Mouse (Mus musculus): ENCODE measurements around the gene Mtif3. TPM values are rescaled to one million over a fixed set of nuclear protein-coding genes. Genes with fewer than 3 reads are reported as not detected.
"Not testable (repeated sequence)": the region's sequence is repeated elsewhere in the genome, so short reads cannot be mapped to it uniquely, and the experiment has no call there.

Mtif3 gene
- total RNA-seq, 4 experiments from 2014 or later, result 17.7 to 20.4 (median 20.0) TPM

DNA sequence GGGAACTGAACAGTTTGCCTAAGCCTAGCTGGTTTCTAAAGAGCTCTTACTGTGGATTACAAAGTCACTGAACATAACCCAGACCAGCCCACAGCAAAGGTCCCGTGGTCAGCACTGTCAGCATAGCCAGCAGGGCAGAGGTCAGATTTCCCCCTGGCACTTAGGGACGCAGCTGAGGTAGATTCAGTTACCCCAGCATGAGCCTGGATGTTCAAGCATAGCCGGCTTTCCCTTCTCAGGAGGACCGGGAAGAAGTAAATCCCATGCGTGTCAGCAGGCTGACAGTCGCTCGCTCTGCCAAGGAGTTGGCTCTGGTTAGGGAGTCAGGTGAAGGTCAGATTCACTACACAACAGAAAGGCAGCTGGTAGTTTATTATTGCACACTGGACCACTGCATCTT, 9.0 kb downstream of the Mtif3 start:
- no peak for DNase-seq (ENCODE audit: low spot score in 2 of 2)

DNA sequence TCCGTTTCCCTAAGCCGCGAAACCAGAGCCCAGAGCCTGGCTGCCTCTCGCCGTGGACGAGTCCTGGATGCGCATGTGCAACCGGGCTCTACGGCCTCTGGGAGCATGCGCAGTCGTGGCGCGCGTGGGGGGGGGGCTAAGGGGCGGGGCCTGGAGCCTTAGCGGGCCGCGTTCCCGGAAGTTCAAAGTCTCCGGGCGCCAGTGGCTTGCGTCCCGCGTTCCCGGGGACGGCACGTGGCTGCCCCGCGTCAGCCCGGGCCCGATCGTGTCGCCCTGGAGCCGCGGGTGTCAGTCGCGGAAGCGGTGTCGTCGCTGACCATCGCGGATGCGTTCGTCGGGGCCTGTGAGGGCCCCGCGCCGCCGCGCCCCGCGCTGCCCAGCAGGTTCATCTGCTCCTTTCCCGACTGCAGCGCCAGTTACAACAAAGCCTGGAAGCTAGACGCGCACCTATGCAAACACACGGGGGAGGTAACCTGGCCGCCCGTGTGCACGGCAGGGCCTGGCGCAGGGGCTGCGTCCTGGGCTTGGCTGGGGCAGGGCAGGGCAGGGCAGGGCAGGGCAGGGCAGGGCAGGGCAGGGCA, 15.0 kb downstream of the Mtif3 start, which contains the start of gene Gtf3a:
TSS of gene Gtf3a (plus strand) at position 150 of the 581 bp plus-strand sequence.
- peak; percentile 40 to 70 for DNase-seq (ENCODE audit: low spot score in 2 of 2)

DNA sequence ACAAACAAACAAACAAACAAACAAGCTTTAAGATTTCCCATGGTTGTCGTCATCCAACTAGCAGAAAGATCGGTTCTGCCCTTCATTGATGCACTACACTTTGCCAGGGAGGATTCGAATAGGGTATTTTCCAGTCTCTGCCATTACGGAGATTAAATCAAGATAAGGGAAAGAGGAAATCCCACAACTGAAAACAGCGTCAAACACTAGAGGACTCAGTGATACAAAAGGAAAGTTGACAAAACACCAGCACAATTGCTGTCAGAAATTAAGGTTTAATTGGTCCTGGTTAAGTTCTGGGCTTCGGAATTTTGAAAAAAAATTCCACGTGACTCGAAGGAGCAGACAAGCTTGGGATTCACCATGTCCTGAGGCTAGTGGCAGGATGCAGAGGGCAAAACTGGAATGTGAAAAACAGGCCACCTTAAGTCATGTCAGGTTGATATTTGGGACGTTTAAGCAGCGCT, 15.5 kb downstream of the Mtif3 start:
- DNase-seq (ENCODE audit: low spot score in 2 of 2), result no peak

DNA sequence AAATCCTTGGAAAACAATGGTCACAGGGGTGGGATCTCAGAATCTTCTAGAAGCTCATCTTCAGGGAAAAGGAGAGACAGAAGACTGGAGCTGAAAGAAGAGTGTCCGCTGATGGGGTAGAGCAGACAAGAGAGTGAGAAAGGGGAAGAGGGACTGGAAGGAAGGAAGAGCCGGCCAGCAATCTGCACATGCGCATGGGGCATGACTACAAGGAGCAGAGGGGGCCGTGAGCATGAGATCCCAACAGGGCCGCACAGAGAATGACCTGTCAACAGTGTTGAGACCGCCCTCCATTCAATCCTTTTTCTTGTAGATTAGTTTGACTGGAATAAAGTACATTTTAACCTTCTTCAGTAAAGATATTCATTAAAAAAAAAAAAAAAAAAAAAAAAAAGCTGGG, 16.1 kb downstream of the Mtif3 start:
- no peak for DNase-seq (ENCODE audit: low spot score in 2 of 2)

DNA sequence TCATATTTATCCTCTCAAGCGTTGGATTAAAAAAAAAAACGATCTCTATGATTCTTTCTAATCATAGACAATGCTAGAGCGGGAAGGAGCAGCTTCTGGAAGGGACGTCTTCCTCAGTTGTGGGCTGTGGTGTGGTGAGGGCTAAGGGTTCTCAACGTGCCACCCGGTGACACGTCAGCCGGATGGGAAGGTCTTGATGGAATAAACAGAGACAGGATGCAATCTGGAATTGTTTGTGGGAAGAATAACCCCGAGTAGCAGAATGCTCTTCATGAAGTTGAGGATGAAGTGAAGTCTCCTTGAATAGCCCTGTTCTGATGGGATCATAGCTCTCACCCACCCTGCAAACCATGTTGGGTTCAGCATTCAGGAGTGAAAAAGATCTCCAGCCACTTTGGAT, 16.9 kb downstream of the Mtif3 start:
- DNase-seq (ENCODE audit: low spot score in 2 of 2), result no peak

DNA sequence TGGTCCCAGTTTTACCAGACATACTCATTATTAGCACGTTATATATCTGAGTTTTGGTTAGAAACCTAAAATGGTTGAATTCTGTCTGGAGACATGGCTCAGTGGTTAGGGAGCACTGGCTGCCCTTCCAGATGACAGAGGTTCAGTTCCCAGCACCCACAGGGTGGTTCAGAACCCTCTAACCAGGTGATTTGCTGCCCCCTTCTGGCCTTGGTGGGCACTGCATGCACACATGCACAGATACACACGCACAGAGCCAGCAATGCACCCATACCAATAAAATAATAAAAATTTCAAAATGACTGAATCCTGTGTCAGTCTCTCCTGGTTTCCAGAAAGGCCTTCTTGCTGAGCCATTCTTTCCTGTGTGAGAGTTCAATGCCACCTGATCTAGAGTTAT, 19.0 kb downstream of the Mtif3 start:
- no peak for DNase-seq (ENCODE audit: low spot score in 2 of 2)

DNA sequence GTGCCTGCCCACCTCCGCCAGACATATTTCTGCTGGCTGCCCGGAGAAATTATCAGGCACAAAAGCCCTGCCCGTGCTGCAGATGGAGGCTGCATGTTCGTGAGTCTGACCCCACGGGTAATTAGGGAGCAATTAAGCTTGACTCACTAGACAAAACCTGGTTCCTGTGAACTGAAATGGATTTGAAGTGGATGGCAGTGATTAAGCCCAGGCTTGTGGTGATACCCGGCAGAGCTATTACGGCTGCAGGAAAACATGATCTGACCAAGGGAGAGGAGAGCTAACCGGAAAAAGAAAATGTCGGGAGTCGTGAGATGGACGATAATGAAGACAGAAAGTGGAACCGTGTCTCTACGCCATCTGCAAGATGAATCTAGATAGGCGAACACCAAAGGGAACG, 20.6 kb downstream of the Mtif3 start:
- DNase-seq (ENCODE audit: low spot score in 2 of 2), result no peak

DNA sequence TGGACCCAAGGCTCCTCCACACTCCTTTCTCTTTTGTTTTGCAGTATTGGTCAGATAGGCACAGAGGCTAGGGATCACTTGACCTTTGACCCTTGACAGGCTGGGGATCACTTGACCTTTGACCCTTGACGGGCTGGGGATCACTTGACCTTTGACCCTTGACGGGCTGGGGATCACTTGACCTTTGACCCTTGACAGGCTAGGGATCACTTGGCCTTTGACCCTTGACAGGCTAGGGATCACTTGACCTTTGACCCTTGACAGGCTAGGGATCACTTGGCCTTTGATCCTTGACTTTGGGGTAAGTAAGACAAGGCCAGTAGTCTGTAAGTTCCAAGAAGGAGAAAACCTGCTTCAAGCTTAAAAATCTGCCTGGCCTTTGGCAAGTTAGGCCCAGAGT, 21.7 kb downstream of the Mtif3 start:
- not testable (repeated sequence) for DNase-seq (ENCODE audit: low spot score in 2 of 2)

DNA sequence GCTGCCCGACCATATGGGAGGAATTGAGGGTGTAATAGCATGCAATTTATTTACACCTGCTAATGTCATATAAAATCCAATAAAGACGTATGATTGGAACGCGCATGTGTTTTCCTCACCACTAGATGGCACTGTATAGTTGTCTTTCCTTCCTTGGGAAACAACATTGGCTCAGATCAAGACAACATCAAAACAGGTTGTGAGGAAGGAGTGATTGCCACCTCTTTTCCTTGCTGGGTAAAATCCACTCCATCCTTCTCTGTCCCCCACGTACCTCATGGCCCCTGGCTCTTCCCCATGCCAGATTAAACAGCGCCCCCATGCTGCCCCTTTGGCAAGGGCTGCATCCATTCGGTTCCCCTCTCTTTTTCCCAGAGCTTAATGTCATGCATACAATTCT, 23.4 kb downstream of the Mtif3 start:
- no peak for DNase-seq (ENCODE audit: low spot score in 2 of 2)

DNA sequence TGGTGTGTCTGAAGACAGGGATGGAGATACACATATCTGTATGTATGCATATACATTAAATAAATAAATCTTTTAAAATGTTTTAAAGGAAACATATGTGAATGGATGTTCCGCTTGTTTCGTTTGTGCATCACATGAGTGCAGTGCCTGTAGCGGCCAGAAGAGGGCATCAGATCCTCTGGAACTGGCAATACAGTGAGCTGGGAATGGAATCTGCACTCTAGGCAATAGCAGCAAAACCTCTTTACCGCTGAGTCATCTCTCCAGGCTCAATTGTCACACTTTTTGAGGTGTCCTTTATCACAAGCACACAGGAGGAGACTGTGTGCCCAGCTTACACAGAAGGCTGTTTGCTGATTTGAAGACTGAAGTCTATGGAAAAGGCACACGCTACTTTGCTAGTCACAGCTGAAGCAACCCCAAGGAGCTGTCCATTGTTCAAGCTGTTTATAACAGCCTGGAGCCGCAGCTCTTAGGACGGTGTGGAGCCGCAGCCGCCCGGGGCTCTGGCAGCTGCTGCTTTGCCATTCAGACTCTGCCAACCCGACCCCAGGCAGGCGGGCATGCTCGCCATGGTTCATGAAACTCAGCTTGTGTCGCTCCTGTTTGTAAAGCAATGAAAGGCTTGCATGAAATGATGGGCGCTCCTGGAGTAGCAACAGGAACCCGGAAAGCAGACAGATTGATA, 24.3 kb downstream of the Mtif3 start:
- DNase-seq (ENCODE audit: low spot score in 2 of 2), result no peak

DNA sequence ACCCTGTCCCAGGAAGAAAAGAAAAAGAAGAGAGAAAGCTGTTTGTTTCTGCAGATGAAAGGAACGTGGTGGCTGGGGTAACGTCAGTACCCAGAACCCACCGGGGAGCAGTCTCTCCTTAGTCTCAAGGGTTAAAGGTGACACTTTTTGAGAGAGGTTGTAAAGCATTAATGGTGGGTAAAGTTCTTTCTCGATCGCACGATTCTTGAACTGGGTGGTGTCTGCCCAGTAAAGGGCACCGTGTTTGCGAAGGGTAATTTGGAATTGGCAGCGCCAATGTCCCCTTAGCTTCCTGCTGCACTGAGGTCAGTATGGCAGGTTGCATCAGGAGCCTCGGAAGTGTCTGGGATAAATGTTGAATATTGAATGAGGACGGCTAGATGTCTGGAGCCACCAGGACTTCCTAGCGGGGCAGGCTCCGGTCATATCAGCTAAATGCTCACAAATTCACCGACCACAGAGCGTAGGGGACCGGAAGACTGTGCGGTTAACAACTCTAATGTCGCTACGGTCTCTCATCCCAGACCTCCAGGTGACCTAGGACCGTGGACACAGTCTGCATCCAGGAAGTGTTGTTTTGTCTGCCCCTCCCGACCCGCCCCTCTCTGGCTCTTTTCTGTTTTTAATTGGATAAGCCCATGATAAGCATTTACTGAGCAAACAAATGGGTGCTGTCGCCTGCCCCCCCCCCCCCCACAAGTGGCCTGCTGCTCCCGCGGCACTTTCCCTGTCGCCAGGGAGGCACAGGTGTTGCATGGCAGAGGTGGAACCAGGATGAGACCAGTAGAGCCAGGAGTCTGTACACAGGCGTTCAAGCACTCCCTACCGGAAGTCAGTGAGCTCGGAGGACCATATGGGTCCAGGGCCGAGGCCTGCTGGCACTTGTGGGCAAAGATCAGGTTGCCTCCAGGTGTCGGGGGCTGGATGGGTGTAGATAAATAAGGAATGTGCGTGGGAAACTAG, 25.8 kb downstream of the Mtif3 start:
- no peak for DNase-seq (ENCODE audit: low spot score in 2 of 2)

DNA sequence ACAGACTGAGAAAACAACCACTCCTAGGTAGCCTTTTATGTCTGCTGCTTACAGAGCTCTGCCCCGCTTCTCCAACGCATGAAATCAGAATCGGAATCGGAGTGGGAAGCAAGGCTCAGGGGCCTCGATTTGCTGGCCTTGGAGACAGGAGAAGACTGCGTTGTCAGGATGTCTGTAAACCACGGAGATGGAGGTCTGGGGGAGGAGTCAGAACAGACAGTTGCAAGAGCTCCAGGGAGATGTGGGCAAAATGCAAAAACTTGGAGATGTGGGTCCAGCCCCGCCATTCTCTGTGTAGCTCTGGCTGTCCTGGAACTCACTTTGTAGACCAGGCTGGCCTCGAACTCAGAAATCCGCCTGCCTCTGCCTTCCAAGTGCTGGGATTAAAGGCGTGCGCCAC, 30.1 kb downstream of the Mtif3 start:
- no peak for DNase-seq (ENCODE audit: low spot score in 2 of 2)

DNA sequence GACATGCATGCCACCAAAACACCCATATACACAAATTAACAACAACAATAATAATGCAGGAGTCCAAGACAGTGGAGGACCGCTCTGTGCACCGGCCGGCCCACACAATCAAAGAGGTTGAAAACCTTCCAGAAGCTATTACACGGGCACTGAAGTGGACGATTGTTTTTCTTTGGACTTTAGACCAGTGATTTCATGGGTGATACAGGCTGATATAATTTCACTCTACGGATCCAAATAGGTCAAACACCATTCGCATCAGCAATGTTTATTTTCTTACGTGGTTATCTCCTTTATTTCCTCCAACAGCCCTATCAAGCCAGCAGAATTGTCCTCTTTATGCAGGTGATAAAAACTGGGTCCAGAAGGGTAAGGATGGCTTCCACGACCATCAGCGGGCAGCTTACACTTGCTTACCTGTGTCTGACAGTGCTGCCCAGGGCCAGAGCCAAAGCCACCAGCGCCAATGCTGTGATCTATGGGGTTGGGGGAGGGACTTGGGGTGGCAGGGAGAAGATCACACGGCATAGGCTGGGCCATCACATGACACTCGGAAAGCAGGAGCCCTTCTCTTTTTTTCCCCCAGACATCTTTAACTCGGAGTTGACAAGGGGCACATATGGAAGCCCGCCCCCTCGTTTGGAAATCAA, 31.6 kb downstream of the Mtif3 start:
- no peak for DNase-seq (ENCODE audit: low spot score in 2 of 2)

DNA sequence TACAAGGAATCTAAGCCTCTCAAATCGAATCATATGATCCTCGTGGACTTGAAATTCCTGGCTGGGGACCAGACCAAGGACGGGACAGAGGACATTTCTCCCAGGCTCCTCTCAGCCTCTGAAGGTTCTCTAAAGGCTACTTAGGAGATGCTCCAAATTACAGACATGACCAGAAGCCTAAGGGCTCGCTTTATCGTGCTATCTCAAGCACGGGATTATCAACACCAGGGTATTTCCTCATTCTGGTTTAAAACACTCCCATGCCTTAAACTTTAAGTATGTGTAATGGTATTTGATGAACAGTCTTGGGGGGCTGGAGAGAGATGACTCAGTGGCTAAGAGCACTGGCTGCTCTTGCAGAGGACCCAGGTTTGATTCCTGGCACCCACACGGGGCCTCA, 32.2 kb downstream of the Mtif3 start:
- DNase-seq (ENCODE audit: low spot score in 2 of 2), result no peak

DNA sequence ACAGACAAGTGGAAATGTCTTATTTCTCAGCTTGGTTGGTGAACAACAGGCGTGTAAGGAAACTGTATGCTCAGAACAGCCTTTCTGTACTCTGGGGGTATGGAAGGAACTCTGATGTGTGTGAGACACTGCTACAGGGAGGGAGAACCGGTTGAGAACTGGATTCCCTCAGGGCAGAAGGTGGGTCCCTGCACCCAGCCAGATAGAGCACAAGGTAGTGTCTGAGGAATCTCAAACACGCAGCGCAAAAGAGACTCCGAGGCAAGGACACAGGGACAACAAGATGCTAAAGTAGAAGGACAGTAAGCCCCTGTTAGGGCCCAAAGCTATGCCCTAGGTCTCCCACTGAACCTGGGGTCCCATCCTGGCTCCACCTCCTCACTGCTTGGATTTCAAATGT, 36.9 kb downstream of the Mtif3 start:
- DNase-seq (ENCODE audit: low spot score in 2 of 2), result no peak

DNA sequence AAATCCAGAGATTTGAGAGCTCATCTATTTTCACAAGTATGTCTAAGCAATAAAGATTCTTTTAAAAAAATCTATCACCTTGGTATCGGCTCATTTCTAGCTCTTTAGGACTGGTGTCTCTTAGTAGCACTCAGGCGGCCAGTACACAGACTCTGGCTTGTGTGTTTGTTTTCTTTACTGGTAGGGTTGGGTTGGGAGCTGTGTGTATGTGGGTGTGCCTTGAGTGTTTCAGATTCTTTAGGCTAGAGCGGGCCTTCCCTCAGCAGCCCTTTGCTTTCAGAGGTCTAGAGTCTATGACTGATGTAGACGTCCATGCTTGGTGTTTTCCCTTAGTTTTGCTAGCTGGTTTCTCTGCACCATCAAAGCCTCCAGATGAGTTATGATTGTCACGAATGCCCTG, 40.1 kb downstream of the Mtif3 start:
- no peak for DNase-seq (ENCODE audit: low spot score in 2 of 2)

DNA sequence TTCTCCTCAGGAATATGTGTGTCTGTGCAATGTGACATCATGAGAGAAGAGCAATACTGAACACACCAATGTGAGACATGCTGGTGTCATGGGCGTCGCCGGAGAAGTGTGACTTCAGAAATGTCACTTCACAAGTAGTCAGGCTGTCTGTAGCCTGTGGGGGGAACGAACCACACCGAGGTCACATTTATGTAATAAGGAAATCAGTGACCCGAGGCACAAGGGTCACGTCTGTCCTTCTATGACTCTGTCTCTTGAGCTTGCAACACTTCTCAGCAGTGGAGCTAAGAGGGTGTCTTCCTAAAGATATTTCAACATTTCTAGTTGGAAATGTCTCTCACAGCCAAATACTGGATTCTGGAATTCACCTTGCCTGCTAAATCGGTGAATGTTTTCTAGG, 42.4 kb downstream of the Mtif3 start:
- no peak for DNase-seq (ENCODE audit: low spot score in 2 of 2)

DNA sequence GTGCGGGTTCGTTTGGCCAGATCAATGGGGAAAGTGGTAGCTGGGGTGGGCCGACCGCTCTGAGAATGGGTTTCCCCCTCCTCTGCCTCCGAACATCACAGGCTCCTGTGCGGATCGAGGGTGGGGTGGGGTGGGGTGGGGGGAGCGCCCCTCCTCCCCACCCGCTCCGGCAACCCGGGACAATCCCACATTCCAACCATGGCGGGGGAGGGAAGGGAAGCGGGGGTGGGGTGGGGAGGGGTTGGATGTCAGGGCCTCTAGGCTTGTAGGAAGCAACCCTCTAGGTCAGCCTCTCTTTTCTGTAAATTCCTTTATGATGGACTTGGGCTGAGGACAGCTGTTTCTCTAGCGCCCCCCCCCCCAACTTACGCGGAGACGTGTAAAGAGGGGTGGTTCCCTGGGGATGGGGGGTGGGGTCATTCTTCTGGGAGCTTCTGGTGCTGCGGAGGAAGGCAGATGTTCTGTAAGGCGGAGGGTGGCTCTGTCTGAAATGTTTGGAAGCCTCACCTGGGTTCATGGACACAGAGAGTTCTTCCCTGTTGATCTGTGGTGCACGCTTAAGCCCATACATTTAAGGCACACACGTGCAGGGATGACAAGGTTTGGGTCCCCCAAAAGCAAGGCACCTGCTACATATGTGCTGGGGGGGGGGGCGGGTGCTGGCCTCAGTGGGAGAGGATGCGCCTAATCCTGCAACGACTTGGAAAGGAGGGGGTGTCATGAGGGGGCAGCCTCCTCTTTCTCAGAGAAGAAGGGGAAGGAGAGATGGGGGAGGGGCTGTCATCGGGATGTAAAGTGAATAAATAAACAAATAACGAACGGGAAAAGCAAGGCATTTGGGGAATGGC, 43.1 kb downstream of the Mtif3 start:
- no peak for DNase-seq (ENCODE audit: low spot score in 2 of 2)

DNA sequence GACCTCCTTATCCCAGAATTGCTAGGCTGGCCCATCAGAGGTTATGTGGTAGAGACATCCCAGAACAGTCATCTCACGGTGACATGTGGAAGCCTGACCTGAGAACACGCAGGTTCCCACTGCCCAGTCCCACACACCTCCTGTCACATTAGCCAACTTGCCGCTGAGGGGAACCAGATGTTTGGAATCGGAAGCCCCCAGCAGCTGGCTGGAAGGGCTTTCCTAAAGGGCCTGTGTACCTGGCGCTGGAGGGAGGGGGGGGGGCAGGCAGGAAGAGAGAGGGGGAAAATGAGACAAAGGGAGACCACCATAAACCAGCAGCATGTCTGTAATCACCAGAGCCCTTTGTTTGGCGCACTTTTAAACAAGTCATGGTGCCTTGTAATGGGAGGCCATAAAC, 43.7 kb downstream of the Mtif3 start:
- DNase-seq (ENCODE audit: low spot score in 2 of 2), result no peak

DNA sequence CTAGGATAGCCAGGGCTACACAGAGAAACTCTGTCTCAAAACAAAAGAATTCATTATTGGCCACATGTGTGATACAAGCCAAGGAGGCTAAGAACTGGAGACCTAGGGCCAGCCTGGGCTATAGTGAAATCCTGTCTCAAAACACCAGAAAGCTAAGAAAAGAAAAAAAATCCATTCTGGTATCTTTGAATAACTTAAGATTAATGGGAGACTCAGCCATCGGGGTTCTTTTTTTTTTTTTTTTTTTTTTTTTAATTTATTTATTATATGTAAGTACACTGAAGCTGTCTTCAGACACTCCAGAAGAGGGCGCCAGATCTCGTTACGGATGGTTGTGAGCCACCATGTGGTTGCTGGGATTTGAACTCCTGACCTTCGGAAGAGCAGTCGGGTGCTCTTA, 46.2 kb downstream of the Mtif3 start:
- DNase-seq (ENCODE audit: low spot score in 2 of 2), result not testable (repeated sequence)

DNA sequence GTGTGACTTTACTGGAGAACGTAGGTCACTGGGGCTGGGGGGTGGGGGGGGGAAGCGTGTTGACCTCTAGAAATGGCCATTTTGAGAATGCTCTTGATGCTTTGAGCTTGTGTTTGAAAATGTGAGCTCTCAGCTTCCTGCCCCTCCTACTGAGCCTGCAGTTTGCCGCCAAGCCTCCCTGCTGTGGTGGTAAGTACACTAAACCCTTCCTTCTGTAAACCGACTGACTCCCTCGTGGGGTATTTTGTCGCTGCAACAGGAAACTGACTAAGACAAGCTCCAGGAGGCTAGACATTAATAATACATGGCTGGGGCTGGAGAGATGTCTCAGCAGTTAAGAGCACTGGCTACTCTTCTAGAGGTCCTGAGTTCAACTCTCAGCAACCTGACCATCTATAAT, 46.8 kb downstream of the Mtif3 start:
- DNase-seq (ENCODE audit: low spot score in 2 of 2), result no peak

All from layer of hippocampus, adult 8-10 months (tissue).